Mouse (Mus musculus): ENCODE measurements around the gene Hist1h2bl.

- TF ChIP-seq POLR2A (IDR thresholded peaks at IDR 0.05; ENCODE audit: insufficient read depth, low read depth, low read length) (no peak), CTCF (IDR thresholded peaks at IDR 0.05) (no peak), EP300 (IDR thresholded peaks at IDR 0.05; ENCODE audit: insufficient read depth, low read depth, low read length) (no peak)
Measured at GRCm38 (mm10) chr13:21711698-21712097, 4.2 kb downstream of the Hist1h2bl start.
